Mouse (Mus musculus) liver, embryonic 11.5 days (tissue): ENCODE measurements at regions not wholly inside any gene's neighbourhood (a gene's known extent, or its start where the extent isn't known, plus 50 kb on each side); places are given as distances from the start of the nearest gene placed in this dataset.

Experiments
- ATAC-seq: fragments of 200-750 bp; cut with Nextera tagmentation; replicated peaks from 2 replicates; pipeline ENCODE4 v1.8.0; 2017; ENCODE audit warnings: moderate number of reproducible peaks, mild to moderate bottlenecking, moderate TSS enrichment, moderate library complexity; ENCODE audit not compliant: low FRiP score
- DNase-seq: peaks from one replicate; pipeline ENCODE4 v3.0.0-alpha.2; 2017; ENCODE audit warnings: low spot score
- H3K27ac ChIP-seq: fragments of 300-500 bp; sonication (generic); 2 replicates; pipeline ENCODE4 v1.5.1; 2014; ENCODE audit warnings: mild to moderate bottlenecking, low read depth, low read length, control low read depth
- H3K27me3 ChIP-seq: fragments of 300-500 bp; sonication (generic); replicated peaks from 2 replicates; pipeline ENCODE4 v1.6.1; 2014; ENCODE audit warnings: low read length, mixed read lengths; ENCODE audit not compliant: control insufficient read depth, insufficient read depth
- H3K36me3 ChIP-seq: fragments of 300-500 bp; sonication (generic); 2 replicates; pipeline ENCODE4 v1.6.1; 2014; ENCODE audit warnings: mild to moderate bottlenecking, low read length, moderate library complexity, mixed read lengths; ENCODE audit not compliant: control insufficient read depth, insufficient read depth
- H3K4me1 ChIP-seq: fragments of 300-500 bp; sonication (generic); replicated peaks from 2 replicates; pipeline ENCODE4 v1.6.1; 2014; ENCODE audit warnings: low read length, mixed read lengths; ENCODE audit not compliant: control insufficient read depth, insufficient read depth
- H3K4me2 ChIP-seq: fragments of 300-500 bp; sonication (generic); 2 replicates; pipeline ENCODE4 v1.6.1; 2014; ENCODE audit warnings: mild to moderate bottlenecking, control low read depth, moderate library complexity
- H3K4me3 ChIP-seq: fragments of 300-500 bp; sonication (generic); 2 replicates; pipeline ENCODE4 v1.5.1; 2014; ENCODE audit warnings: low read depth, low read length, control low read depth
- H3K9ac ChIP-seq: fragments of 300-500 bp; sonication (generic); 2 replicates; pipeline ENCODE4 v1.6.1; 2014; ENCODE audit warnings: low read depth, low read length, control low read depth
- H3K9me3 ChIP-seq: fragments of 300-500 bp; sonication (generic); 2 replicates; pipeline ENCODE4 v1.6.1; 2016; ENCODE audit warnings: low read length, inconsistent platforms, mixed read lengths; ENCODE audit not compliant: control insufficient read depth
- WGBS: fragments of 180-500 bp; shearing (Covaris S2); extraction: QIAGEN DNeasy Blood & Tissue Kit; methylation state at CpG from one replicate; pipeline ENCODE4 v1.1.7; 2014; 5-methylcytosine and 5-hydroxymethylcytosine counted together

GRCm38 (mm10) chr3:52539813-52540378, 271.8 kb downstream of the Foxo1 start:
- H3K9ac ChIP-seq, result no peak overlapping the region
- no peaks in the 10 kb centered on the region for H3K4me1 ChIP-seq
- H3K27ac ChIP-seq, result no peak overlapping the region
- 60% methylated on average over 10 of the region's 10 CpGs for WGBS
- H3K9me3 ChIP-seq, result no peaks in the 10 kb centered on the region
- H3K36me3 ChIP-seq, result no peaks in the 10 kb centered on the region
- H3K27me3 ChIP-seq, result no peaks in the 10 kb centered on the region
- no peak overlapping the region for H3K4me2 ChIP-seq
- no peak for ATAC-seq
- no peak for DNase-seq
- no peak overlapping the region for H3K4me3 ChIP-seq

- Histone ChIP-seq H3K27me3 (no peaks in the 10 kb centered on the region), H3K4me1 (no peaks in the 10 kb centered on the region)
- 68% methylated on average over 4 of the region's 4 CpGs for WGBS
Measured at GRCm38 (mm10) chr3:52538306-52538705, 270.2 kb downstream of the Foxo1 start.

GRCm38 (mm10) chr3:52537362-52537911, 269.3 kb downstream of the Foxo1 start:
- no peak overlapping the region for H3K4me3 ChIP-seq
- no peak overlapping the region for H3K4me2 ChIP-seq
- WGBS, result 76% methylated on average over 10 of the region's 10 CpGs
- no peaks in the 10 kb centered on the region for H3K9me3 ChIP-seq
- no peaks in the 10 kb centered on the region for H3K4me1 ChIP-seq
- ATAC-seq, result no peak
- no peak overlapping the region for H3K27ac ChIP-seq
- H3K36me3 ChIP-seq, result no peaks in the 10 kb centered on the region
- no peak overlapping the region for H3K9ac ChIP-seq
- no peaks in the 10 kb centered on the region for H3K27me3 ChIP-seq
- no peak for DNase-seq

More at GRCm38 (mm10) chr3:52538306-52538705, 270.2 kb downstream of the Foxo1 start:
- Histone ChIP-seq H3K9me3 (no peaks in the 10 kb centered on the region), H3K9ac (no peak overlapping the region), H3K4me2 (no peak overlapping the region), H3K36me3 (no peaks in the 10 kb centered on the region), H3K4me3 (no peak overlapping the region), H3K27ac (no peak overlapping the region)
- ATAC-seq (no peak), DNase-seq (no peak)

GRCm38 (mm10) chr3:52535411-52536021, 267.4 kb downstream of the Foxo1 start:
- H3K36me3 ChIP-seq, result no peaks in the 10 kb centered on the region

GRCm38 (mm10) chr3:52534118-52534517, 266.0 kb downstream of the Foxo1 start:
- DNase-seq (no peak), ATAC-seq (no peak)
- WGBS, result 69% methylated on average over 7 of the region's 7 CpGs
- Histone ChIP-seq H3K4me2 (no peak overlapping the region), H3K27me3 (no peaks in the 10 kb centered on the region), H3K4me1 (no peaks in the 10 kb centered on the region), H3K9me3 (no peaks in the 10 kb centered on the region), H3K36me3 (no peaks in the 10 kb centered on the region), H3K27ac (no peak overlapping the region), H3K9ac (no peak overlapping the region), H3K4me3 (no peak overlapping the region)

More at GRCm38 (mm10) chr3:52535411-52536021, 267.4 kb downstream of the Foxo1 start:
- Histone ChIP-seq H3K27ac (no peak overlapping the region), H3K4me1 (no peaks in the 10 kb centered on the region), H3K9ac (no peak overlapping the region), H3K4me2 (no peak overlapping the region), H3K4me3 (no peak overlapping the region), H3K9me3 (no peaks in the 10 kb centered on the region), H3K27me3 (no peaks in the 10 kb centered on the region)
- no peak for ATAC-seq
- DNase-seq, result no peak
- WGBS, result 62% methylated on average over 7 of the region's 7 CpGs

- WGBS, result 67% methylated on average over 8 of the region's 8 CpGs
- ATAC-seq, result no peak
- Histone ChIP-seq H3K9ac (no peak overlapping the region), H3K36me3 (no peaks in the 10 kb centered on the region), H3K27ac (no peak overlapping the region), H3K4me1 (no peaks in the 10 kb centered on the region), H3K4me2 (no peak overlapping the region), H3K9me3 (no peaks in the 10 kb centered on the region), H3K4me3 (no peak overlapping the region), H3K27me3 (no peaks in the 10 kb centered on the region)
- no peak for DNase-seq
Measured at GRCm38 (mm10) chr3:52531686-52532351, 263.7 kb downstream of the Foxo1 start.

- no peak overlapping the region for H3K4me2 ChIP-seq
- no peaks in the 10 kb centered on the region for H3K4me1 ChIP-seq
- no peaks in the 10 kb centered on the region for H3K27me3 ChIP-seq
- 80% methylated on average over 7 of the region's 7 CpGs for WGBS
- no peak for DNase-seq
- H3K9ac ChIP-seq, result no peak overlapping the region
- H3K9me3 ChIP-seq, result no peaks in the 10 kb centered on the region
- no peaks in the 10 kb centered on the region for H3K36me3 ChIP-seq
- no peak overlapping the region for H3K27ac ChIP-seq
- no peak overlapping the region for H3K4me3 ChIP-seq
- no peak for ATAC-seq
Measured at GRCm38 (mm10) chr3:52530406-52530970, 262.4 kb downstream of the Foxo1 start.

GRCm38 (mm10) chr3:52529136-52529535, 261.0 kb downstream of the Foxo1 start:
- DNase-seq, result no peak
- H3K36me3 ChIP-seq, result no peaks in the 10 kb centered on the region
- H3K4me2 ChIP-seq, result no peak overlapping the region
- no peak for ATAC-seq
- H3K27ac ChIP-seq, result no peak overlapping the region
- no peaks in the 10 kb centered on the region for H3K4me1 ChIP-seq
- 79% methylated on average over 6 of the region's 6 CpGs for WGBS
- H3K27me3 ChIP-seq, result no peaks in the 10 kb centered on the region
- H3K9ac ChIP-seq, result no peak overlapping the region
- H3K4me3 ChIP-seq, result no peak overlapping the region
- no peaks in the 10 kb centered on the region for H3K9me3 ChIP-seq
